Mouse (Mus musculus) embryonic facial prominence, embryonic 13.5 days (tissue): ENCODE data around the gene B3gnt6. TPM values are rescaled to one million over a fixed set of nuclear protein-coding genes. Genes with fewer than 3 reads are reported as not detected.
"Not testable (repeated sequence)": the region's sequence is repeated elsewhere in the genome, so short reads cannot be mapped to it uniquely, and the experiment has no call there.

Experiments used
- ATAC-seq: fragments of 200-750 bp; cut with Nextera tagmentation; 2 replicates; pipeline ENCODE4 v1.8.0; 2017; ENCODE audit warnings: low read depth; ENCODE audit not compliant: insufficient number of reproducible peaks, insufficient read depth, low FRiP score, low TSS enrichment
- H3K27ac ChIP-seq: fragments of 300-500 bp; sonication (generic); 2 replicates; pipeline ENCODE4 v1.5.1; 2015; ENCODE audit warnings: moderate library complexity, mild to moderate bottlenecking, inconsistent platforms
- H3K27me3 ChIP-seq: fragments of 300-500 bp; sonication (generic); 2 replicates; pipeline ENCODE4 v1.6.1; 2015; ENCODE audit warnings: mild to moderate bottlenecking, inconsistent platforms
- H3K36me3 ChIP-seq: fragments of 300-500 bp; sonication (generic); 2 replicates; pipeline ENCODE4 v1.6.1; 2015; ENCODE audit warnings: mild to moderate bottlenecking, inconsistent platforms
- H3K4me1 ChIP-seq: fragments of 300-500 bp; sonication (generic); 2 replicates; pipeline ENCODE4 v1.6.1; 2015; ENCODE audit warnings: inconsistent platforms
- H3K4me2 ChIP-seq: fragments of 300-500 bp; sonication (generic); 2 replicates; pipeline ENCODE4 v1.6.1; 2015; ENCODE audit warnings: moderate library complexity, mild to moderate bottlenecking, inconsistent platforms
- H3K4me3 ChIP-seq: fragments of 300-500 bp; sonication (generic); 2 replicates; pipeline ENCODE4 v1.5.1; 2015; ENCODE audit warnings: mild to moderate bottlenecking, inconsistent platforms
- H3K9ac ChIP-seq: fragments of 300-500 bp; sonication (generic); 2 replicates; pipeline ENCODE4 v1.6.1; 2015; ENCODE audit warnings: mild to moderate bottlenecking, inconsistent platforms
- H3K9me3 ChIP-seq: fragments of 300-500 bp; sonication (generic); 2 replicates; pipeline ENCODE4 v1.6.1; 2016; ENCODE audit warnings: inconsistent platforms
- WGBS: fragments of 180-500 bp; shearing (Covaris S2); methylation state at CpG from one replicate; pipeline ENCODE4 v1.1.7; 2015; ENCODE audit warnings: mixed read lengths; 5-methylcytosine and 5-hydroxymethylcytosine counted together
- polyA plus RNA-seq: library from polyadenylated mRNA; unstranded; fragments of >200 nt; fragmentation: Nextera tagmentation; extraction: Ambion mirVana; gene quantifications from 2 replicates; pipeline ENCODE4 v1.2.1, GENCODE M21; 2015

Gene B3gnt6
- polyA plus RNA-seq, 1 experiment from 2014 or later: not detected

DNA sequence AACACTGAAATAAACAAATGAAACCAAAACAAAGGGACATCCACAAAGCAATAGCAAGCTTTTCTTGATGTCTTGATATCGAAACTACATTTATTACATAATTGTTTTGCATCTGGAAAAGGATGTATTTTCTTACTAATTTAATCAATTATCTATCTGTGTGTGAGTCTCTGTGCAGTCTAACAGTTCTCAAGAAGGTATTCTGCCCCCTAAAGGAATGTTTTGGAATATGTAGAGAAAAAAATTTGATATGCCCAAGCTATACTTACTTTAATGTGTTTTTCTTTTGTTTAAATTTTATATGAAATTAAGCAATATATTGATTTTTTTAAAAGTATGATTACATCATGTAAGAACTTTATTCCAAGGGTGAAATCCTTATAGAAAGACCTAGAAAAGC, 8.7 kb downstream of the B3gnt6 start:
- Histone ChIP-seq H3K27ac (no peak overlapping the region), H3K9ac (no peak overlapping the region), H3K9me3 (no peaks in the 10 kb centered on the region), H3K4me1 (peaks cover 13% of the 10 kb centered on the region), H3K27me3 (peaks cover 46% of the 10 kb centered on the region), H3K4me3 (no peak overlapping the region), H3K36me3 (no peaks in the 10 kb centered on the region), H3K4me2 (no peak overlapping the region)
- no peak for ATAC-seq
- 87% methylated on average over 1 of the region's 1 CpGs for WGBS

- Histone ChIP-seq H3K4me3 (no peak overlapping the region), H3K36me3 (no peaks in the 10 kb centered on the region), H3K27ac (no peak overlapping the region), H3K9me3 (no peaks in the 10 kb centered on the region), H3K9ac (no peak overlapping the region), H3K4me1 (peaks cover 13% of the 10 kb centered on the region), H3K4me2 (no peak overlapping the region), H3K27me3 (peaks cover 37% of the 10 kb centered on the region)
- no peak for ATAC-seq
- WGBS: 53% methylated on average over 3 of the region's 3 CpGs
Measured at GRCm38 (mm10) chr7:98189745-98190144, 9.5 kb downstream of the B3gnt6 start.

DNA sequence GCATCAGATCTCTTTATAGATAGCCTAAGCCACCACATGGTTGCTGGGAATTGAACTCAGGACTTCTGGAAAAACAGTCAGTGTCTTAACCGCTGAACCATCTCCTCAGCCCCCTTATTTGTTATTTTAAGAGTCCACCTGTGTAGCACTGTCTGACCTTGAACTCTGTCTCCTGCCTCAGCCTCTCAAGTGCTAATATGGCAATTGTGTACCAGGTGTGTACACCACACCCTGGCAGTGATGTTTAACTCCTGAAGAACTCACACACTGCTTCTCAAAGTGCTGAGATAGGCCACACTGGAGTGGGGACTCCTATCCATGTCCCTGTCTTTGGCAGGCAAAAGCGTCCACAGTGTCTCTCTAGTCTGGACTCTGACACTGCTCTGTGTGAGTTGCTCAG, 10.6 kb downstream of the B3gnt6 start:
- peaks cover 27% of the 10 kb centered on the region for H3K27me3 ChIP-seq
- H3K9ac ChIP-seq: no peak overlapping the region
- no peaks in the 10 kb centered on the region for H3K9me3 ChIP-seq
- no peak overlapping the region for H3K27ac ChIP-seq
- whole genome bisulfite sequencing: 74% methylated on average over 2 of the region's 2 CpGs
- no peaks in the 10 kb centered on the region for H3K36me3 ChIP-seq
- peaks cover 4% of the 10 kb centered on the region for H3K4me1 ChIP-seq
- H3K4me2 ChIP-seq: no peak overlapping the region
- no peak for ATAC-seq
- H3K4me3 ChIP-seq: no peak overlapping the region

DNA sequence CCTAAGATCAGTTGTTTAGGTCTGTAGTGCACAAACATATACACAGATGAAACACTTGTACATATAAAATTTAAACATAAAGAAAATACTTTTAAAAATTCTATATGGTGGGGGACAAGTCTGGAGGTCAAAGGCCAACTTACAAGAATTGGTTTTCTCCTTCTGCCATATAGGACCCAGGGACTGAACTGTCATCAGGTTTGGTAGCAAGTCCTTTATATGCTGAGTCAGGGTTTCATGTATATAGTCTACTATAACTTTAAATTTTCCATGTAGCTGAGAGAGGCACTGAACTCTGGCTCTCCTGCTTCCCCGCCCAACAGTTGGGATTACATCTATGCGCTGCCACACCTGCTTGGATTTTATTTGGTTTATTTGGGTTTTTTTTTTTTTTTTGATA, 11.0 kb downstream of the B3gnt6 start:
- H3K4me2 ChIP-seq: no peak overlapping the region
- no peak overlapping the region for H3K4me3 ChIP-seq
- H3K4me1 ChIP-seq: no peaks in the 10 kb centered on the region; the same call in 1 of the 2 replicates
- no peak overlapping the region for H3K27ac ChIP-seq
- H3K9me3 ChIP-seq: no peaks in the 10 kb centered on the region
- H3K9ac ChIP-seq: no peak overlapping the region
- no peaks in the 10 kb centered on the region for H3K36me3 ChIP-seq
- H3K27me3 ChIP-seq: peaks cover 22% of the 10 kb centered on the region
- 88% methylated on average over 2 of the region's 2 CpGs for whole genome bisulfite sequencing
- ATAC-seq: no peak

- not testable (repeated sequence) for H3K9ac ChIP-seq, H3K4me1 ChIP-seq, H3K4me2 ChIP-seq, H3K36me3 ChIP-seq, H3K4me3 ChIP-seq, H3K27ac ChIP-seq, H3K9me3 ChIP-seq, ATAC-seq
- 42% methylated on average over 3 of the region's 3 CpGs for WGBS
- peaks cover 13% of the 10 kb centered on the region for H3K27me3 ChIP-seq
Measured at GRCm38 (mm10) chr7:98187332-98187731, 11.9 kb downstream of the B3gnt6 start.

- no peaks in the 10 kb centered on the region for H3K36me3 ChIP-seq
- no peaks in the 10 kb centered on the region for H3K4me1 ChIP-seq
- H3K4me2 ChIP-seq: no peak overlapping the region
- WGBS: 74% methylated on average over 8 of the region's 8 CpGs
- no peaks in the 10 kb centered on the region for H3K9me3 ChIP-seq
- H3K9ac ChIP-seq: no peak overlapping the region
- H3K27ac ChIP-seq: no peak overlapping the region
- ATAC-seq: no peak
- H3K27me3 ChIP-seq: peaks cover 6% of the 10 kb centered on the region
- H3K4me3 ChIP-seq: no peak overlapping the region
Measured at GRCm38 (mm10) chr7:98186637-98187036, 12.6 kb downstream of the B3gnt6 start.

DNA sequence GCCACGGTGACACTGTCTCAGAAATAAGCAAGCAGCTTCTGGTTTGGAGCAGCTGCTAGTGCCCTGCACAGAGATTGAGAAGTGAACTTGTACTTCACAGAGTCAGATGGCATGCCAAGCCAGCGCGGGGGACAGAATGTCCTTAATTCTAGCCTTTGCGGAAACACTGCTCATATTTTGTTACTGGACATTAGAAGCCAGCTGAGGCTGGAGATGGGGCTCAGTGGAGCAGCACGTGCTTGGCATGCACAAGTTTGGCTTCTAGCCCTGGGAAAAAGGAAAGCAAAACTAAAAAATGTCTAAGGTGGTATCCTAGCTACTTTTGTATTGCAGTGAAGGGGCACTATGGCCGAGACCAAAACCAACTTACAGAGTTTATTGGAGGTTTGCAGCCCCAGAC, 14.0 kb downstream of the B3gnt6 start:
- H3K27ac ChIP-seq: no peak overlapping the region
- no peak overlapping the region for H3K9ac ChIP-seq
- no peaks in the 10 kb centered on the region; the same call in 1 of the 2 replicates for H3K27me3 ChIP-seq
- H3K4me1 ChIP-seq: no peaks in the 10 kb centered on the region
- H3K36me3 ChIP-seq: no peaks in the 10 kb centered on the region
- no peak overlapping the region for H3K4me2 ChIP-seq
- no peak overlapping the region for H3K4me3 ChIP-seq
- WGBS: 77% methylated on average over 6 of the region's 6 CpGs
- ATAC-seq: no peak
- H3K9me3 ChIP-seq: no peaks in the 10 kb centered on the region

GRCm38 (mm10) chr7:98178560-98179231, 20.6 kb downstream of the B3gnt6 start:
- H3K27ac ChIP-seq: no peak overlapping the region
- H3K4me2 ChIP-seq: peak overlapping the region; percentile 82
- H3K9ac ChIP-seq: peak overlapping the region; percentile 74
- H3K27me3 ChIP-seq: peaks cover 3% of the 10 kb centered on the region
- H3K4me1 ChIP-seq: peaks cover 15% of the 10 kb centered on the region
- 87% methylated on average over 5 of the region's 5 CpGs for WGBS
- H3K9me3 ChIP-seq: no peaks in the 10 kb centered on the region
- ATAC-seq: no peak
- peak overlapping the region; percentile 80 for H3K4me3 ChIP-seq
- H3K36me3 ChIP-seq: no peaks in the 10 kb centered on the region

DNA sequence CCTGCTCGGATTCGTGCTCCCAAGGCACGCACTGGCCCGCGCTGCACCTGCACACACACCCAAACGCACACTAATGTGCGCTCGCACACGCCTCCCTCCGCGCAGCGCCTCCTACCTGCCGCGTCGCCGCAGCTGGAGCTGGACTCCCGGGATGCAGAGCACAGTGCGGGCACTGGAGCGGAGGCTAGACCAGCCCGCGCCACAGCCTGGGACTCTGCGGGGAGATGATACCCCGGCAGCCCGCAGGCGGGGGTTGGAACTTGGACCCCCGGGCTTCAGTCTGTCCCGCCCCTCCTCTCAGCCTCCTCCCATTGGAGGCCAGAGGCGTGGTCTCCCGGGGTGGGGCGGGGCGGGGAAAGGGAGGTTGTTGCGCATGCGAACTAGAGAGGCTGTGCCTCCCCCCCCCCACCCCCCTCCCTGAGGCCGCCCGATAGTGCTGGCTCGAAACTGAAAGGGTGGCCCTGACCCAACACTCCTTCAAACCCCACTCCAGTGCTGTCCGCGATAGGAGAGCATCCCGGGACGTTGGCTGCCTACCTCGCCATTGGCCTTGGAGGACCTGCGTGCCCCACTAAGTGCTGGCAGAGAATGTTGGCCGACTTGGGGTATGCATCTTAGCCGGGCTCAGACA, 21.2 kb downstream of the B3gnt6 start, which contains the start of gene Capn5:
Gene Capn5, minus strand, starts transcription at position 346 of the 631 bp plus-strand sequence.
- 1% methylated on average over 43 of the region's 44 CpGs for WGBS
- no peak within 1 kb of the TSS for H3K27ac ChIP-seq
- ATAC-seq: peak; percentile 79

GRCm38 (mm10) chr7:98177566-98177928, 21.7 kb downstream of the B3gnt6 start:
- 5% methylated on average over 9 of the region's 9 CpGs for WGBS

More for the DNA sequence above, 21.2 kb downstream of the B3gnt6 start, which contains the start of gene Capn5:
- Histone ChIP-seq H3K27me3 (peaks cover 3% of the 10 kb centered on the region), H3K4me3 (peak within 1 kb of the TSS; percentile 80), H3K9me3 (no peaks in the 10 kb centered on the region), H3K36me3 (no peaks in the 10 kb centered on the region), H3K9ac (peak within 1 kb of the TSS; percentile 74), H3K4me2 (peak within 1 kb of the TSS; percentile 82), H3K4me1 (peaks cover 15% of the 10 kb centered on the region)

GRCm38 (mm10) chr7:98177071-98177485, 22.2 kb downstream of the B3gnt6 start:
- Histone ChIP-seq H3K4me2 (peak overlapping the region; percentile 82), H3K27ac (no peak overlapping the region), H3K9ac (no peak overlapping the region), H3K27me3 (peaks cover 3% of the 10 kb centered on the region), H3K36me3 (no peaks in the 10 kb centered on the region), H3K9me3 (no peaks in the 10 kb centered on the region), H3K4me1 (peaks cover 16% of the 10 kb centered on the region), H3K4me3 (peak overlapping the region; percentile 80; the same call in 1 of the 2 replicates)
- no peak for ATAC-seq
- 34% methylated on average over 2 of the region's 2 CpGs for WGBS

More at GRCm38 (mm10) chr7:98177566-98177928, 21.7 kb downstream of the B3gnt6 start:
- peaks cover 15% of the 10 kb centered on the region for H3K4me1 ChIP-seq
- no peak; the same call in 1 of the 2 replicates for ATAC-seq
- peak overlapping the region; percentile 80 for H3K4me3 ChIP-seq
- H3K36me3 ChIP-seq: no peaks in the 10 kb centered on the region
- peak overlapping the region; percentile 74 for H3K9ac ChIP-seq
- H3K9me3 ChIP-seq: no peaks in the 10 kb centered on the region
- no peak overlapping the region for H3K27ac ChIP-seq
- H3K4me2 ChIP-seq: peak overlapping the region; percentile 82
- peaks cover 3% of the 10 kb centered on the region for H3K27me3 ChIP-seq
